Mouse (Mus musculus): ENCODE measurements around the gene Mbnl2. TPM values are rescaled to one million over a fixed set of nuclear protein-coding genes. Genes with fewer than 3 reads are reported as not detected.

Gene Mbnl2
- polyA plus RNA-seq, 1 experiment from 2014 or later, result 20.0 TPM

GRCm38 (mm10) chr14:120466816-120467215 is 191.3 kb downstream of the Mbnl2 start:
- no peaks in the 10 kb centered on the region for H3K27me3 ChIP-seq (replicated peaks)
- H3K4me1 ChIP-seq, result no peaks in the 10 kb centered on the region
- no peak for ATAC-seq (replicated peaks)
- 81% methylated on average over 4 of the region's 4 CpGs for WGBS
- no peak overlapping the region for H3K27ac ChIP-seq
- H3K9me3 ChIP-seq, result no peaks in the 10 kb centered on the region
- no peaks in the 10 kb centered on the region for H3K36me3 ChIP-seq (replicated peaks)
- no peak overlapping the region for H3K4me2 ChIP-seq
- H3K9ac ChIP-seq, result no peak overlapping the region
- no peak overlapping the region for H3K4me3 ChIP-seq

- no peaks in the 10 kb centered on the region for H3K36me3 ChIP-seq (replicated peaks)
- H3K9ac ChIP-seq, result no peak overlapping the region
- no peak overlapping the region for H3K27ac ChIP-seq
- H3K4me2 ChIP-seq, result no peak overlapping the region
- no peak for ATAC-seq (replicated peaks)
- peaks cover 8% of the 10 kb centered on the region; the same call in 1 of the 2 replicates for H3K4me1 ChIP-seq
- 89% methylated on average over 14 of the region's 14 CpGs for WGBS
- no peaks in the 10 kb centered on the region for H3K27me3 ChIP-seq (replicated peaks)
- no peak overlapping the region for H3K4me3 ChIP-seq
- H3K9me3 ChIP-seq, result no peaks in the 10 kb centered on the region
These were observed 193.8 kb downstream of the Mbnl2 start for GRCm38 (mm10) chr14:120469126-120469790.

GRCm38 (mm10) chr14:120476186-120476697 is 200.8 kb downstream of the Mbnl2 start:
- ATAC-seq (replicated peaks), result no peak
- H3K36me3 ChIP-seq (replicated peaks), result no peaks in the 10 kb centered on the region
- H3K27ac ChIP-seq, result peak overlapping the region; percentile 99
- no peaks in the 10 kb centered on the region for H3K27me3 ChIP-seq (replicated peaks)
- WGBS, result 73% methylated on average over 7 of the region's 7 CpGs
- peak overlapping the region; percentile 65 for H3K4me3 ChIP-seq
- H3K4me1 ChIP-seq, result peaks cover 36% of the 10 kb centered on the region
- H3K9me3 ChIP-seq, result no peaks in the 10 kb centered on the region
- no peak overlapping the region for H3K9ac ChIP-seq
- peak overlapping the region; percentile 68 for H3K4me2 ChIP-seq

- no peaks in the 10 kb centered on the region for H3K36me3 ChIP-seq (replicated peaks)
- peak; percentile 96 for ATAC-seq (replicated peaks)
- under 1% methylated on average over 46 of the region's 46 CpGs for WGBS
- H3K4me1 ChIP-seq, result peaks cover 42% of the 10 kb centered on the region
- peak overlapping the region; percentile 88 for H3K9ac ChIP-seq
- H3K4me2 ChIP-seq, result peak overlapping the region; percentile 68
- H3K27ac ChIP-seq, result peak overlapping the region; percentile 99
- no peaks in the 10 kb centered on the region for H3K27me3 ChIP-seq (replicated peaks)
- peak overlapping the region; percentile 65 for H3K4me3 ChIP-seq
- H3K9me3 ChIP-seq, result no peaks in the 10 kb centered on the region
These were observed 202.0 kb downstream of the Mbnl2 start for GRCm38 (mm10) chr14:120477288-120477981.

DNA sequence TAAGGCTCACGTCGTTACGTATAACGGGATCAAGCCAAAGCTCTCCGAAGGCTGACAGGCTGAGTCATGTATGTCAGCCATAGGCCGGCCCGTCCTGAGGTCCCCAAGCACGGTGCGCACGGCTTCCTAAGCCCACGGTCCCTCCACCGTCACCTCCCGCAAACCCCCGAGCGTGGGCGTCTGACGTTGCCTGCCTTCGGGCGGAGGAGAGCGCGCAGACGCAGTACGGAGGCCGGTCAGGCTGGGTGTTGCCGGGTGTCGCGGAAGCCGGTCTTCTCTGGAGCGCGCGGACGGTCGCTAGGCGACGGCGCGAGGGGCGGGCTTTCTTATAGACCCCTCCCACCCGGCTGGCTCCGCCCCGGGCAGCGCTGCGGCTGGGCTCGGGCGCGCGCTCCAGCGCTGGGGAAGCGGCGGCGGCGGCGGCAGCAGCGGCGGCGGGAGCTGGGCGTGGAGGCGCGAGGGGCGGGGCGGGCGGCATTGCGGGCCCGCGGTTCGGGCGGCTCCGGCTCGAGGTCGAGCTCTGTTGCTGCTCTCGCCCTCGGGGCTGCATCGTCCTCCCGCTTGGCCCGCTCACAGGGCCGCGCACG is 202.6 kb downstream of the Mbnl2 start, which contains the start of gene Rap2a:
Gene Rap2a (plus strand): TSS at position 463 of the 587 bp plus-strand sequence.
- WGBS, result under 1% methylated on average over 77 of the region's 78 CpGs

GRCm38 (mm10) chr14:120478641-120479341 is 203.3 kb downstream of the Mbnl2 start:
- peak; percentile 24 for ATAC-seq (replicated peaks)
- peak overlapping the region; percentile 80 for H3K9ac ChIP-seq
- no peaks in the 10 kb centered on the region for H3K36me3 ChIP-seq (replicated peaks)
- H3K27ac ChIP-seq, result peak overlapping the region; percentile 99
- peak overlapping the region; percentile 68 for H3K4me2 ChIP-seq
- peaks cover 37% of the 10 kb centered on the region for H3K4me1 ChIP-seq
- WGBS, result under 1% methylated on average over 61 of the region's 62 CpGs
- no peaks in the 10 kb centered on the region for H3K9me3 ChIP-seq
- H3K27me3 ChIP-seq (replicated peaks), result no peaks in the 10 kb centered on the region
- peak overlapping the region; percentile 65 for H3K4me3 ChIP-seq

More for the DNA sequence above, 202.6 kb downstream of the Mbnl2 start, which contains the start of gene Rap2a:
- Histone ChIP-seq H3K9ac (peak within 1 kb of the TSS; percentile 88), H3K4me3 (peak within 1 kb of the TSS; percentile 65), H3K36me3 (replicated peaks) (no peaks in the 10 kb centered on the region), H3K4me1 (peaks cover 42% of the 10 kb centered on the region), H3K27me3 (replicated peaks) (no peaks in the 10 kb centered on the region), H3K9me3 (no peaks in the 10 kb centered on the region), H3K27ac (peak within 1 kb of the TSS; percentile 99), H3K4me2 (peak within 1 kb of the TSS; percentile 68)
- ATAC-seq (replicated peaks), result peak; percentile 92

GRCm38 (mm10) chr14:120480341-120480900 is 205.0 kb downstream of the Mbnl2 start:
- Histone ChIP-seq H3K27me3 (replicated peaks) (no peaks in the 10 kb centered on the region), H3K9me3 (no peaks in the 10 kb centered on the region), H3K4me3 (peak overlapping the region; percentile 22; the same call in 1 of the 2 replicates), H3K4me2 (peak overlapping the region; percentile 68), H3K36me3 (replicated peaks) (no peaks in the 10 kb centered on the region), H3K27ac (no peak overlapping the region), H3K9ac (no peak overlapping the region), H3K4me1 (peaks cover 28% of the 10 kb centered on the region)
- 82% methylated on average over 8 of the region's 8 CpGs for WGBS
- ATAC-seq (replicated peaks), result no peak

GRCm38 (mm10) chr14:120480927-120481326 is 205.5 kb downstream of the Mbnl2 start:
- Histone ChIP-seq H3K9me3 (no peaks in the 10 kb centered on the region), H3K27ac (no peak overlapping the region), H3K4me3 (no peak overlapping the region), H3K4me1 (peaks cover 27% of the 10 kb centered on the region), H3K9ac (no peak overlapping the region), H3K27me3 (replicated peaks) (no peaks in the 10 kb centered on the region), H3K4me2 (peak overlapping the region; percentile 68), H3K36me3 (replicated peaks) (no peaks in the 10 kb centered on the region)
- no peak for ATAC-seq (replicated peaks)
- WGBS, result 98% methylated on average over 4 of the region's 4 CpGs

Other genes starting within 250 kb of the Mbnl2 start
- gene Oxgr1, start 233.2 kb upstream of the Mbnl2 start, polyA plus RNA-seq (2015; fragmentation: Nextera tagmentation; extraction: Ambion mirVana), result 0.04 TPM in 2 replicates
- 24.1 and 26.7 TPM in 2 replicates for gene Rap2a, start 202.8 kb downstream of the Mbnl2 start, polyA plus RNA-seq (2015; fragmentation: Nextera tagmentation; extraction: Ambion mirVana)

Measured in midbrain, embryonic 15.5 days (tissue).